8 mouse cellular contexts compared by ENCODE assay signal in genomic region chr17:23599605-23600063, GRCm38 (mm10). TPM values are rescaled to one million over a fixed set of nuclear protein-coding genes. Genes with fewer than 3 reads are reported as not detected.
DNase-seq lines count a peak whose midpoint lies in the region; ATAC-seq and TF ChIP-seq lines count a peak whose summit lies in the region.

No protein-coding gene starts in this region.

- ATAC-seq in hindbrain, postnatal 0 days, result no peak
- peak; percentile 12; the same call in 1 of the 2 replicates for ATAC-seq in midbrain, embryonic 16.5 days

- H3K4me2 ChIP-seq in hindbrain, postnatal 0 days (ENCODE audit: low read depth, low read length), result peak overlapping the region; percentile 69
- peak overlapping the region; percentile 52 for H3K4me2 ChIP-seq in midbrain, embryonic 16.5 days (ENCODE audit: low read length)

- H3K27me3 ChIP-seq in liver, adult 2 months (ENCODE audit: control insufficient read depth, insufficient read depth, low read length), result no peaks in the 10 kb centered on the region
- H3K27me3 ChIP-seq in hindbrain, postnatal 0 days (ENCODE audit: insufficient read depth, low read length), result no peaks in the 10 kb centered on the region
- no peaks in the 10 kb centered on the region; the same call in 1 of the 2 replicates for H3K27me3 ChIP-seq in midbrain, embryonic 16.5 days (ENCODE audit: control insufficient read depth, insufficient read depth, low read depth, low read length)

- H3K9ac ChIP-seq in liver, adult 2 months (ENCODE audit: low read depth, low read length), result peak overlapping the region; percentile 66
- peak overlapping the region; percentile 44 for H3K9ac ChIP-seq in hindbrain, postnatal 0 days (replicated peaks; ENCODE audit: low read length)
- H3K9ac ChIP-seq in midbrain, embryonic 16.5 days (ENCODE audit: low read depth, low read length), result peak overlapping the region; percentile 39

- no peaks in the 10 kb centered on the region for H3K79me2 ChIP-seq in liver, adult 2 months (ENCODE audit: control insufficient read depth, insufficient read depth, low read length)

- H3K4me1 ChIP-seq in liver, adult 2 months (ENCODE audit: control insufficient read depth, insufficient read depth, low read length), result peaks cover 3% of the 10 kb centered on the region
- no peaks in the 10 kb centered on the region for H3K4me1 ChIP-seq in hindbrain, postnatal 0 days (ENCODE audit: insufficient read depth, low read length)
- H3K4me1 ChIP-seq in midbrain, embryonic 16.5 days (ENCODE audit: control insufficient read depth, insufficient read depth, low read length), result peaks cover 3% of the 10 kb centered on the region; the same call in 1 of the 2 replicates

- WGBS in liver, adult 2 months, result 31% methylated on average over 7 of the region's 7 CpGs
- 48% methylated on average over 7 of the region's 7 CpGs for WGBS in hindbrain, postnatal 0 days
- 42% methylated on average over 7 of the region's 7 CpGs for WGBS in midbrain, embryonic 16.5 days

- peak overlapping the region; percentile 42 for H3K27ac ChIP-seq in liver, adult 2 months (replicated peaks; ENCODE audit: insufficient read depth, low read depth, low read length)
- peak overlapping the region; percentile 72 for H3K27ac ChIP-seq in hindbrain, postnatal 0 days
- H3K27ac ChIP-seq in midbrain, embryonic 16.5 days (ENCODE audit: low read length), result peak overlapping the region; percentile 38

- no peaks in the 10 kb centered on the region for H3K9me3 ChIP-seq in hindbrain, postnatal 0 days (ENCODE audit: low read length)
- H3K9me3 ChIP-seq in midbrain, embryonic 16.5 days (replicated peaks; ENCODE audit: control insufficient read depth, low read length, poor library complexity, severe bottlenecking), result no peaks in the 10 kb centered on the region

- DNase-seq in liver, adult 2 months (ENCODE audit: extremely low read depth, low read depth, low spot score), result no peak
- no peak for DNase-seq in liver
- DNase-seq in c-Kit-positive CD71-positive TER-119-negative erythroid progenitor cells, embryonic 14.5 days (ENCODE audit: low read depth), result peak; percentile 32
- DNase-seq in hindbrain, postnatal 0 days (ENCODE audit: low spot score), result no peak
- DNase-seq in adrenal gland, adult (ENCODE audit: inconsistent age in 2 of 2, low spot score in 1 of 2), result no peak
- no peak for DNase-seq in cerebellum, postnatal 4 days (ENCODE audit: low spot score in 2 of 2)
- no peak for DNase-seq in ovary, adult 18-20 months (ENCODE audit: low spot score)

- H3K36me3 ChIP-seq in liver, adult 2 months (ENCODE audit: control insufficient read depth, insufficient read depth, low read length), result no peaks in the 10 kb centered on the region
- H3K36me3 ChIP-seq in hindbrain, postnatal 0 days (ENCODE audit: insufficient read depth, low read length), result no peaks in the 10 kb centered on the region
- no peaks in the 10 kb centered on the region for H3K36me3 ChIP-seq in midbrain, embryonic 16.5 days (ENCODE audit: control insufficient read depth, insufficient read depth, low read length)

- no peak for TF ChIP-seq POLR2A in liver, adult 2 months (IDR thresholded peaks at IDR 0.05; ENCODE audit: extremely low read depth, insufficient read depth, low read length)

- H3K4me3 ChIP-seq in liver, adult 2 months (ENCODE audit: insufficient read depth, low read depth, low read length), result peak overlapping the region; percentile 56
- peak overlapping the region; percentile 40 for H3K4me3 ChIP-seq in hindbrain, postnatal 0 days (ENCODE audit: low read length)
- peak overlapping the region; percentile 37 for H3K4me3 ChIP-seq in midbrain, embryonic 16.5 days (ENCODE audit: low read depth, low read length)

- no peak for TF ChIP-seq CTCF in liver, adult 2 months (IDR thresholded peaks at IDR 0.05; ENCODE audit: low read depth, low read length)
- TF ChIP-seq CTCF in hindbrain, postnatal 0 days (IDR thresholded peaks at IDR 0.05; ENCODE audit: low read depth), result no peak

RNA-seq across cellular contexts. Expression of gene Zfp13, which starts 0.3 kb away (rescaled TPM):
- total RNA-seq in liver, adult 2 months (2014; rRNA removed), result 1.3 and 2.0 TPM in 2 replicates
- 2.2 and 3.2 TPM in 2 replicates for polyA plus RNA-seq in liver, adult 2 months (2012; rRNA removed)
- 37.6 and 44.0 TPM in 2 replicates for total RNA-seq in hindbrain, postnatal 0 days (2014; rRNA removed)
- polyA plus RNA-seq in hindbrain, postnatal 0 days (2015; fragmentation: Nextera tagmentation; extraction: Ambion mirVana), result 21.5 and 21.6 TPM in 2 replicates
- 28.4 and 29.4 TPM in 2 replicates for polyA plus RNA-seq in midbrain, embryonic 16.5 days (2015; fragmentation: Nextera tagmentation; extraction: Ambion mirVana)

RNA-seq across cellular contexts. Expression of gene Zscan10, which starts 1.0 kb away (rescaled TPM):
- total RNA-seq in liver, adult 2 months (2014; rRNA removed), result not detected in 2 replicates
- polyA plus RNA-seq in liver, adult 2 months (2012; rRNA removed), result not detected in 2 replicates
- total RNA-seq in hindbrain, postnatal 0 days (2014; rRNA removed), result 0.10 TPM in 1 of 2 replicates, not detected in the other
- 0.14 and 0.26 TPM in 2 replicates for polyA plus RNA-seq in hindbrain, postnatal 0 days (2015; fragmentation: Nextera tagmentation; extraction: Ambion mirVana)
- polyA plus RNA-seq in midbrain, embryonic 16.5 days (2015; fragmentation: Nextera tagmentation; extraction: Ambion mirVana), result not detected in 2 replicates

RNA-seq across cellular contexts. Expression of gene Zfp213, which starts 35.6 kb away (rescaled TPM):
- 4.5 and 4.8 TPM in 2 replicates for total RNA-seq in liver, adult 2 months (2014; rRNA removed)
- polyA plus RNA-seq in liver, adult 2 months (2012; rRNA removed), result 7.6 and 10.7 TPM in 2 replicates
- 17.1 and 28.1 TPM in 2 replicates for total RNA-seq in hindbrain, postnatal 0 days (2014; rRNA removed)
- 9.4 and 10.3 TPM in 2 replicates for polyA plus RNA-seq in hindbrain, postnatal 0 days (2015; fragmentation: Nextera tagmentation; extraction: Ambion mirVana)
- 16.0 and 17.9 TPM in 2 replicates for polyA plus RNA-seq in midbrain, embryonic 16.5 days (2015; fragmentation: Nextera tagmentation; extraction: Ambion mirVana)

RNA-seq across cellular contexts. Expression of gene Mmp25, which starts 45.4 kb away (rescaled TPM):
- under 0.01 TPM in 1 of 2 replicates, not detected in the other for total RNA-seq in liver, adult 2 months (2014; rRNA removed)
- 0.06 and 0.10 TPM in 2 replicates for polyA plus RNA-seq in liver, adult 2 months (2012; rRNA removed)
- total RNA-seq in hindbrain, postnatal 0 days (2014; rRNA removed), result 0.65 and 1.2 TPM in 2 replicates
- 1.2 and 1.3 TPM in 2 replicates for polyA plus RNA-seq in hindbrain, postnatal 0 days (2015; fragmentation: Nextera tagmentation; extraction: Ambion mirVana)
- polyA plus RNA-seq in midbrain, embryonic 16.5 days (2015; fragmentation: Nextera tagmentation; extraction: Ambion mirVana), result 0.94 and 1.6 TPM in 2 replicates
